Mouse (Mus musculus): Measurements from ENCODE around the gene Eva1b. TPM values are rescaled to one million over a fixed set of nuclear protein-coding genes. Genes with fewer than 3 reads are reported as not detected.

The Eva1b gene
- total and polyA plus RNA-seq, 3 experiments: 9.5 to 19.7 (median 11.9) TPM

DNA sequence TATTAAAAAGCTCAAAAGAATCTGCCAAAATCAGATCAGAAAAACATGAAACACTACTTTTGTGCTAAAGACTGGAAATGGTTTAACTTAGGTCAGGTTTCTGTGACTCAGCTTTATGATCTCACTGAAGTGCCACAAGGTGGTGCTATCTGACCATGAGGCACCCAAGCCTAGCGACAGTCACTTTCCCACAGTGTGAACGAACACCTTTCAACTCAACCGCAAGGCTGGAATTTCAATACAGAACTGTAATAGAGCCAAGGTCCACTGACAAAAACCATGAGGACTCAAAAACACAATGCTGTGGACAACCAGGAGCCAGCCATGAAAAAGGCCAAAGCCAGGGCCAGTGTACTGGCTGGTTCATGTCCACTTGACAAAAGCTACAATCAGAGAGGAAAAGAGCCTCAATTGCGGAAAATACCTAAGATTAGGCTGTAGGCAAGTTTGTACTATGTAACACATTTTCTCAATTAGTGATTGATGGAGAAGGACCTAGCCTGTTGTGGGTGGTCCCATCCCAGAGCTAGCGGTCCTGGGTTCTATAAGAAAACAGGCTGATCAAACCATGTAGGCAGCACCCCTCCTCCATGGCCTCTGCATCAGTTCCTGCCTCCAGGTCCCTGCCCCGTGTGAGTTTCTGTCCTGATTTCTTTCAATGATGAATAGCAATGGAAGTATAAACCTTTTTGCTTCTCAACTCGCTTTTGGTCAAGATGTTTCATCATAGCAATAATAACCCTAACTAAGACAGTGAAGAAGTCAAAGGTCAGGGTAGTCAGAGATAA, 33.8 kb downstream of the Eva1b start:
- Histone ChIP-seq H3K79me2 (replicated peaks; ENCODE audit: control insufficient read depth, insufficient read depth, low read length) (peaks cover 4% of the 10 kb centered on the region; the same call in 1 of the 2 replicates), H3K4me3 (no peak overlapping the region), H3K27ac (no peak overlapping the region; the same call in 1 of the 2 replicates), H3K27me3 (ENCODE audit: control insufficient read depth, insufficient read depth, low read length) (no peaks in the 10 kb centered on the region), H3K36me3 (ENCODE audit: control insufficient read depth, insufficient read depth, low read length) (peaks cover 34% of the 10 kb centered on the region), H3K4me1 (ENCODE audit: control insufficient read depth, insufficient read depth, low read length) (peaks cover 4% of the 10 kb centered on the region), H3K9ac (ENCODE audit: low read depth, low read length) (no peak overlapping the region)
- WGBS: 38% methylated on average over 7 of the region's 7 CpGs
- peak in 1 of 2 experiments; percentile 50 for DNase-seq
- intact Hi-C loops (cut with DNase I): loop anchor here (1.0 to 2.0 kb wide), 3 partner anchors 45 to 129 kb away; no protein-coding TSS in a partner anchor
- peak; percentile 91 for TF ChIP-seq CTCF (IDR thresholded peaks at IDR 0.05)
- TF ChIP-seq POLR2A (IDR thresholded peaks at IDR 0.05; ENCODE audit: insufficient read depth, low read depth, low read length): no peak
- TF ChIP-seq EP300 (IDR thresholded peaks at IDR 0.05; ENCODE audit: insufficient read depth, low read depth, low read length): peak; percentile 94

DNA sequence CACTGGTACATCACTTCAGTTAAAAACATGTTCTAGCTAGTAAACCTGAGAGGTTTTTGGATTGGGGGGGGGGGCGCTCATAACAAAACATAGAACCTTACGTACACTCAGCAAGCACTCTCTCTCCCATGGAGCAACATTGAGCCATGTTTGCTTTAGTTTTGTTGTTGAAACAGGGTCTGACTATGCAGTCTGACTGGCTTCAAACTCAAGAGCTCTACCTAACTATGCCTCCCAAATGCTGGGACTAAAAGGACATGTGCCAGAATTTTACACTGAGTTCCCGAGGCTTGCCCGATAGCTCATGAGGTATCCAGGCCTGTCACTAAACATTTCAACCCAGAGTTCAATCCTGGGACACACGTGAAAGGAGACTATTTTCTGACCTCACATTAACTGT, 35.5 kb downstream of the Eva1b start:
- Histone ChIP-seq H3K9ac (ENCODE audit: low read depth, low read length) (no peak overlapping the region), H3K27me3 (ENCODE audit: control insufficient read depth, insufficient read depth, low read length) (no peaks in the 10 kb centered on the region), H3K36me3 (ENCODE audit: control insufficient read depth, insufficient read depth, low read length) (peaks cover 38% of the 10 kb centered on the region), H3K4me3 (no peak overlapping the region), H3K27ac (no peak overlapping the region), H3K4me1 (ENCODE audit: control insufficient read depth, insufficient read depth, low read length) (peaks cover 6% of the 10 kb centered on the region), H3K79me2 (replicated peaks; ENCODE audit: control insufficient read depth, insufficient read depth, low read length) (peaks cover 2% of the 10 kb centered on the region; the same call in 1 of the 2 replicates)
- DNase-seq: no peak
- TF ChIP-seq CTCF (IDR thresholded peaks at IDR 0.05): no peak
- TF ChIP-seq EP300 (IDR thresholded peaks at IDR 0.05; ENCODE audit: insufficient read depth, low read depth, low read length): no peak
- no peak for TF ChIP-seq POLR2A (IDR thresholded peaks at IDR 0.05; ENCODE audit: insufficient read depth, low read depth, low read length)
- WGBS: 63% methylated on average over 5 of the region's 5 CpGs
- intact Hi-C loops (cut with DNase I): no loop called here

DNA sequence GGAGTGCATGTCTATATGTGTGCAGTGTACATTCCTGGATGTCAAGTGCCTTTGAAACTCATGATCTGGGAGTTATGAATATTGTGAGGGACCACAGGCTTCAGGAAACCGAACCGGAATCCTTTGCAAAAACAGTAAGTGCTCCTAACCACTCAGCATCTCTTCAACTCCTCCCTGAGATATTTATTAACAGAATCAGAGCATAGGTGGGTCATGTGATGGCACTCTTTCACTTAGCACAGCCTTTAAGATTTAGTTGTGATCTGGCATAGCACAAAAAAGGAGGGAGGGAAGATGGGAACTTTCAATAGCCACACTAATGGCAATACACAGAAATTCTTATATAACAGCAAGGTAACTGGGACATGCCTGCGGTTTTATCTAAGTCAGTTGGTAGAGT, 39.6 kb downstream of the Eva1b start:
- Histone ChIP-seq H3K4me1 (ENCODE audit: control insufficient read depth, insufficient read depth, low read length) (peaks cover 2% of the 10 kb centered on the region), H3K9ac (ENCODE audit: low read depth, low read length) (no peak overlapping the region), H3K79me2 (replicated peaks; ENCODE audit: control insufficient read depth, insufficient read depth, low read length) (no peaks in the 10 kb centered on the region; the same call in 1 of the 2 replicates), H3K36me3 (ENCODE audit: control insufficient read depth, insufficient read depth, low read length) (peaks cover 35% of the 10 kb centered on the region), H3K4me3 (no peak overlapping the region), H3K27me3 (ENCODE audit: control insufficient read depth, insufficient read depth, low read length) (no peaks in the 10 kb centered on the region), H3K27ac (no peak overlapping the region)
- no peak for DNase-seq
- intact Hi-C loops (cut with DNase I): loop anchor here (2.0 kb wide), 1 partner anchor 14 kb away; no protein-coding TSS in a partner anchor
- WGBS: 62% methylated on average over 3 of the region's 3 CpGs
- TF ChIP-seq POLR2A (IDR thresholded peaks at IDR 0.05; ENCODE audit: insufficient read depth, low read depth, low read length) (no peak), EP300 (IDR thresholded peaks at IDR 0.05; ENCODE audit: insufficient read depth, low read depth, low read length) (no peak), CTCF (IDR thresholded peaks at IDR 0.05) (no peak)

DNA sequence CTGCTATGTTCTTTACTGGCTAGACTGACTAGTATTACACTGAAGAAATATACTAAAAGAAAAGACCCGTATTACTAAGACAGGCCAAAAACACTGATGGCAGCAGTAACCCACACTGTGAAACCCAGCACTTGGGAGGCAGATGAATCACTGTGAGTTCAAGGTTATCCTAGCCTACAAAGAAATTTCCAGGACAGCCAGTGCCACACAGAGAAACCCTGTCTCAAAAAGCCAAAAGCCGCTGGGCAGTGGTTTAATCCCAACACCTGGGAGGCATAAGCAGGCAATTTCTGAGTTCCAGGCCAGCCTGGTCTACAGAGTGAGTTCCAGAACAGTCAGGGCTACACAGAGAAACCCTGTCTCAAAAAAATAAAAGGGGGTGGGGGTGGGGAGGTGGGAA, 43.1 kb downstream of the Eva1b start:
- intact Hi-C loops (cut with DNase I): no loop called here
- H3K36me3 ChIP-seq (ENCODE audit: control insufficient read depth, insufficient read depth, low read length): peaks cover 32% of the 10 kb centered on the region
- WGBS: 78% methylated on average over 2 of the region's 2 CpGs

DNA sequence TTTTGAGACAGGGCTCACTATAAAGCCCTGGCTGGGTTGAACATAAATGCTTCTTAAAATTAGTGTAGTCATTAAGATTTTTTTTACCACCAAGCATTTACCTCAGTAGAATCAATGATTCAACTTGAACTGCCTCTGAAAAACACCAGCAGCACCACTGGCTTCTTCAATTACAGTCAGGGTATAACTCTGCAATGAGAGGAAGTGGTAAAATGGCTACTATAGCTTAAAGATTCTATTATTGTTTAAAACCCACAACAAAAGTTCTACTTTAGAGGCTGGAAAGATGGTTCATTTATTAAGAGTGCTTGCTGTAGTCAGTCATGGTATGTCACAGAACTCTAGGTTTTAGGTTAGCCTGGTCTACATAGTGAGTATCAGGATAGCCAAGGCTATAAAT, 46.7 kb downstream of the Eva1b start:
- H3K4me3 ChIP-seq: no peak overlapping the region
- intact Hi-C loops (cut with DNase I): no loop called here
- H3K27me3 ChIP-seq (ENCODE audit: control insufficient read depth, insufficient read depth, low read length): no peaks in the 10 kb centered on the region
- H3K4me1 ChIP-seq (ENCODE audit: control insufficient read depth, insufficient read depth, low read length): peaks cover 8% of the 10 kb centered on the region
- H3K79me2 ChIP-seq (replicated peaks; ENCODE audit: control insufficient read depth, insufficient read depth, low read length): peaks cover 3% of the 10 kb centered on the region
- H3K9ac ChIP-seq (ENCODE audit: low read depth, low read length): no peak overlapping the region
- no peak for DNase-seq
- H3K36me3 ChIP-seq (ENCODE audit: control insufficient read depth, insufficient read depth, low read length): peaks cover 43% of the 10 kb centered on the region
- H3K27ac ChIP-seq: no peak overlapping the region
- TF ChIP-seq EP300 (IDR thresholded peaks at IDR 0.05; ENCODE audit: insufficient read depth, low read depth, low read length): no peak
- TF ChIP-seq POLR2A (IDR thresholded peaks at IDR 0.05; ENCODE audit: insufficient read depth, low read depth, low read length): no peak
- TF ChIP-seq CTCF (IDR thresholded peaks at IDR 0.05): no peak

More for the DNA sequence above, 43.1 kb downstream of the Eva1b start:
- no peak for DNase-seq
- no peak for TF ChIP-seq CTCF (IDR thresholded peaks at IDR 0.05)
- TF ChIP-seq POLR2A (IDR thresholded peaks at IDR 0.05; ENCODE audit: insufficient read depth, low read depth, low read length): no peak
- no peak for TF ChIP-seq EP300 (IDR thresholded peaks at IDR 0.05; ENCODE audit: insufficient read depth, low read depth, low read length)
- peaks cover 3% of the 10 kb centered on the region for H3K79me2 ChIP-seq (replicated peaks; ENCODE audit: control insufficient read depth, insufficient read depth, low read length)
- no peak overlapping the region for H3K27ac ChIP-seq
- H3K4me1 ChIP-seq (ENCODE audit: control insufficient read depth, insufficient read depth, low read length): peaks cover 2% of the 10 kb centered on the region
- H3K27me3 ChIP-seq (ENCODE audit: control insufficient read depth, insufficient read depth, low read length): no peaks in the 10 kb centered on the region
- no peak overlapping the region for H3K9ac ChIP-seq (ENCODE audit: low read depth, low read length)
- H3K4me3 ChIP-seq: no peak overlapping the region

DNA sequence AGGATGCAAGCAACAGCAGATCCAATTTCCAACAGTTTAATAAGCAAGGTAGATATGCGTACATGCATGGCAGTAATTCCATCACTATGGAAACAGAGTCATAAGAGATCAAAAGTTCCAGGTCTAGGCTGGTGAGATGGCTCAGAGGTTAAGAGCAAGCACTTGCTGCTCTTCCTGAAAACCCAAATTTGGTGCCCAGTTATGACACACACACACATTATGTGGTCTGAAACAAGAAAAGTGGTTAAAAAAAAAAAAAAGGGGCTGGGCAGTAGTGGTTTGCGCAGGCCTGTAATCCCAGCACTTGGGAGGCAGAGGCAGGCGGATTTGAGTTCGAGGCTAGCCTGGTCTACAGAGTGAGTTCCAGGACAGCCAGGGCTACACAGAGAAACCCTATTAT, 47.4 kb downstream of the Eva1b start:
- Histone ChIP-seq H3K4me1 (ENCODE audit: control insufficient read depth, insufficient read depth, low read length) (peaks cover 12% of the 10 kb centered on the region), H3K36me3 (ENCODE audit: control insufficient read depth, insufficient read depth, low read length) (peaks cover 46% of the 10 kb centered on the region), H3K9ac (ENCODE audit: low read depth, low read length) (no peak overlapping the region), H3K27me3 (ENCODE audit: control insufficient read depth, insufficient read depth, low read length) (no peaks in the 10 kb centered on the region), H3K27ac (no peak overlapping the region), H3K4me3 (no peak overlapping the region), H3K79me2 (replicated peaks; ENCODE audit: control insufficient read depth, insufficient read depth, low read length) (peaks cover 4% of the 10 kb centered on the region)
- WGBS: 92% methylated on average over 4 of the region's 4 CpGs
- TF ChIP-seq POLR2A (IDR thresholded peaks at IDR 0.05; ENCODE audit: insufficient read depth, low read depth, low read length) (no peak), CTCF (IDR thresholded peaks at IDR 0.05) (no peak), EP300 (IDR thresholded peaks at IDR 0.05; ENCODE audit: insufficient read depth, low read depth, low read length) (no peak)
- intact Hi-C loops (cut with DNase I): no loop called here
- no peak for DNase-seq

All from heart, adult 2 months (tissue).